Mouse (Mus musculus): Measurements from ENCODE around the gene Nap1l5. TPM values are rescaled to one million over a fixed set of nuclear protein-coding genes. Genes with fewer than 3 reads are reported as not detected.

Gene Nap1l5
- total and polyA plus RNA-seq, 3 experiments: not detected

DNA sequence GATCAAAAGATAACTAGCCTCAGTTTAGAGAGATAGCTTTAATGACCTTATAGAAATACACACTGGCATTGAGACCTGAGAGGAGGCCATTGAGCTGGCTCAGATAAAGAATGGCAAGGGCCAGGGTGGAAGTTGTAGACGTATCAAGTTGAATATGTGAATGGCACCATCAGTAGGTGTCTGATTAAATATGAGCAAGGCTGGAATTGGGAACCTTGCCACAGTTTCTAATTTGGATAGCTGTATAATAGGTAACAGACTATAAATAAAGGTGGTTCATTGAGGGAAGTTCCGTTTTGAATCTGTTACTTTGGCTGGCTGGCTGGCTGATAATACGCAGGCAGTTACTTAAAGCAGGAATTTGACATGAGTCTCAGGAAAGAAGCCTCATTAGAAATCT, 10.2 kb downstream of the Nap1l5 start:
- dilution Hi-C loops (cut with MboI; ENCODE audit: extremely low pct_ligation_motif_present, extremely low pct_unique_long_range_greater_than_20kb, low sequenced_read_pairs) (no loop called here), in situ Hi-C loops (cut with MboI; ENCODE audit: low pct_ligation_motif_present, low pct_unique_long_range_greater_than_20kb, low sequenced_read_pairs) (no loop called here)
- Histone ChIP-seq H3K4me2 (ENCODE audit: insufficient read depth, low read depth, poor library complexity, severe bottlenecking) (no peak overlapping the region), H3K9me3 (replicated peaks; ENCODE audit: low read length) (no peaks in the 10 kb centered on the region), H3K4me3 (replicated peaks in 1 of 3; ENCODE audit: low read depth in 2 of 3, low read length in 2 of 3, poor library complexity in 1 of 3) (no peak overlapping the region), H3K9ac (ENCODE audit: insufficient read depth, low read depth) (no peak overlapping the region), H3K79me2 (replicated peaks; ENCODE audit: control insufficient read depth, extremely low read depth, insufficient read depth, poor library complexity, severe bottlenecking) (no peaks in the 10 kb centered on the region), H3K36me3 (replicated peaks in 1 of 2; ENCODE audit: control insufficient read depth in 1 of 2, insufficient read depth in 1 of 2, low read length in 1 of 2) (peaks cover 4 to 71% of the 10 kb centered on the region in 2 experiments), H3K27ac (ENCODE audit: insufficient read depth, low read depth) (no peak overlapping the region), H3K4me1 (ENCODE audit: control insufficient read depth in 1 of 2, insufficient read depth in 2 of 2) (peaks cover 0 to 2% of the 10 kb centered on the region in 2 experiments; a peak in 1 of 4 replicates), H3K27me3 (replicated peaks) (no peaks in the 10 kb centered on the region)
- TF ChIP-seq GABPA (IDR thresholded peaks at IDR 0.05; ENCODE audit: insufficient replicate concordance, low read depth, low read length): no peak
- TF ChIP-seq MAZ (IDR thresholded peaks at IDR 0.05; ENCODE audit: low read depth, low read length): no peak
- TF ChIP-seq UBTF (IDR thresholded peaks at IDR 0.05; ENCODE audit: low read depth, low read length): no peak
- TF ChIP-seq JUND (conservative IDR thresholded peaks at IDR 0.05; ENCODE audit: low read depth, low read length): no peak
- no peak for TF ChIP-seq ZC3H11A (IDR thresholded peaks at IDR 0.05; ENCODE audit: low read depth, low read length)
- no peak for TF ChIP-seq MAFK (IDR thresholded peaks at IDR 0.05; ENCODE audit: insufficient replicate concordance, low read length)
- DNase-seq (ENCODE audit: extremely low read depth): no peak

DNA sequence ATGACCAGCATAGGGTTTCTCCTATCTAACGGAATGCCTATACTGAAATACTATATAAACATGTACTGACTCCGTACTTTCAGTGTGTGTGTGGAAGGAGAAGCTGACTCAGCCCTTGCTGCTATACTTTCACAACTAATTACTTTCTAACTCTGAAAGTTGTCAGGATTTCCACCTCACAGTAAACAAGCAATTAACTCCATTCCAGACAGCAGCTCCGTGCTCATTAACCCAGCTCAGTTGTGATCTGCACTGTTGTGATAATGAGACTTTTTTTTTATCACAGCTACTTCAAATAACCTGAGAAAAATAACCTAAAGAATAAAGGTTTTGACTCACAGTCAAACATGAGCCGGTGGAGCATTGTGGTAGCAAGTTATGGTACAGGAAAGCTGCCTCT, 11.9 kb downstream of the Nap1l5 start:
- Histone ChIP-seq H3K79me2 (replicated peaks; ENCODE audit: control insufficient read depth, extremely low read depth, insufficient read depth, poor library complexity, severe bottlenecking) (no peaks in the 10 kb centered on the region), H3K9me3 (replicated peaks; ENCODE audit: low read length) (no peaks in the 10 kb centered on the region), H3K4me1 (ENCODE audit: control insufficient read depth in 1 of 2, insufficient read depth in 2 of 2) (no peaks in the 10 kb centered on the region), H3K27me3 (replicated peaks) (no peaks in the 10 kb centered on the region), H3K9ac (ENCODE audit: insufficient read depth, low read depth) (no peak overlapping the region), H3K4me2 (ENCODE audit: insufficient read depth, low read depth, poor library complexity, severe bottlenecking) (no peak overlapping the region), H3K36me3 (replicated peaks in 1 of 2; ENCODE audit: control insufficient read depth in 1 of 2, insufficient read depth in 1 of 2, low read length in 1 of 2) (peaks cover 11 to 74% of the 10 kb centered on the region in 2 experiments), H3K4me3 (replicated peaks in 1 of 3; ENCODE audit: low read depth in 2 of 3, low read length in 2 of 3, poor library complexity in 1 of 3) (no peak overlapping the region), H3K27ac (ENCODE audit: insufficient read depth, low read depth) (no peak overlapping the region)
- DNase-seq (ENCODE audit: extremely low read depth): no peak
- TF ChIP-seq TCF12 (IDR thresholded peaks at IDR 0.05; ENCODE audit: low read depth, low read length) (no peak), CHD2 (IDR thresholded peaks at IDR 0.05; ENCODE audit: low read length) (no peak), ZMIZ1 (IDR thresholded peaks at IDR 0.05; ENCODE audit: low read depth, low read length) (no peak), MXI1 (IDR thresholded peaks at IDR 0.05; ENCODE audit: low read depth, low read length) (no peak), ZKSCAN1 (IDR thresholded peaks at IDR 0.05; ENCODE audit: borderline replicate concordance, low read depth, low read length) (no peak), USF1 (IDR thresholded peaks at IDR 0.05; ENCODE audit: low read depth, low read length) (no peak), SIN3A (IDR thresholded peaks at IDR 0.05; ENCODE audit: low read length) (no peak)
- dilution Hi-C loops (cut with MboI; ENCODE audit: extremely low pct_ligation_motif_present, extremely low pct_unique_long_range_greater_than_20kb, low sequenced_read_pairs) (no loop called here), in situ Hi-C loops (cut with MboI; ENCODE audit: low pct_ligation_motif_present, low pct_unique_long_range_greater_than_20kb, low sequenced_read_pairs) (no loop called here)

DNA sequence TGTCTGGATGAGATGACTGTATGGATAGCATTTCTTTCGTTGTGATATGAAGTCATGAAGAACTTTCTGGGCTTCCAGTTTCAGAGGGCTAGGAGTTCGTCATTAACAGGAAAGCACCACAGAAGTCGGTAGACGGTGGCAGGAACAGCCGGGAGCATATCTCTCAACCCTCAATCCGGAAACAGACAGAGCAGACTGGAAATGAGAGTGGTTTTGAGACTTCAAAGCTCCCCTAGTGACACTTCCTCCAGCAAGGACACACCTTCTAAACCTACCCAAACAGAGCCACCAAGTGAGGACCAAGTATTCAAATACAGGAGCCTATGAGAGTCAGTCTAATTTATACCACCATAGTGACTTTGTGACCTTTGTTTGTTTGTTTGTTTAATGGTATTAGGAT, 13.6 kb downstream of the Nap1l5 start:
- Histone ChIP-seq H3K4me3 (replicated peaks in 1 of 3; ENCODE audit: low read depth in 2 of 3, low read length in 2 of 3, poor library complexity in 1 of 3) (no peak overlapping the region), H3K36me3 (replicated peaks in 1 of 2; ENCODE audit: control insufficient read depth in 1 of 2, insufficient read depth in 1 of 2, low read length in 1 of 2) (peaks cover 18 to 77% of the 10 kb centered on the region in 2 experiments), H3K79me2 (replicated peaks; ENCODE audit: control insufficient read depth, extremely low read depth, insufficient read depth, poor library complexity, severe bottlenecking) (no peaks in the 10 kb centered on the region), H3K9me3 (replicated peaks; ENCODE audit: low read length) (no peaks in the 10 kb centered on the region), H3K4me2 (ENCODE audit: insufficient read depth, low read depth, poor library complexity, severe bottlenecking) (no peak overlapping the region), H3K4me1 (ENCODE audit: control insufficient read depth in 1 of 2, insufficient read depth in 2 of 2) (no peaks in the 10 kb centered on the region), H3K9ac (ENCODE audit: insufficient read depth, low read depth) (no peak overlapping the region), H3K27me3 (replicated peaks) (no peaks in the 10 kb centered on the region), H3K27ac (ENCODE audit: insufficient read depth, low read depth) (no peak overlapping the region)
- DNase-seq (ENCODE audit: extremely low read depth): no peak
- dilution Hi-C loops (cut with MboI; ENCODE audit: extremely low pct_ligation_motif_present, extremely low pct_unique_long_range_greater_than_20kb, low sequenced_read_pairs): no loop called here
- in situ Hi-C loops (cut with MboI; ENCODE audit: low pct_ligation_motif_present, low pct_unique_long_range_greater_than_20kb, low sequenced_read_pairs): no loop called here
- no peak for TF ChIP-seq SMC3 (IDR thresholded peaks at IDR 0.05; ENCODE audit: low read depth, low read length)
- no peak for TF ChIP-seq MAZ (IDR thresholded peaks at IDR 0.05; ENCODE audit: low read depth, low read length)
- no peak for TF ChIP-seq UBTF (IDR thresholded peaks at IDR 0.05; ENCODE audit: low read depth, low read length)
- TF ChIP-seq ZC3H11A (IDR thresholded peaks at IDR 0.05; ENCODE audit: low read depth, low read length): no peak
- TF ChIP-seq POLR2AphosphoS2 (IDR thresholded peaks at IDR 0.05; ENCODE audit: low read depth, low read length): no peak
- TF ChIP-seq TBP (conservative IDR thresholded peaks at IDR 0.05; ENCODE audit: low read depth, low read length): no peak
- no peak for TF ChIP-seq ZKSCAN1 (IDR thresholded peaks at IDR 0.05; ENCODE audit: borderline replicate concordance, low read depth, low read length)
- TF ChIP-seq MAX (IDR thresholded peaks at IDR 0.05; ENCODE audit: low read length): no peak
- no peak for TF ChIP-seq RCOR1 (conservative IDR thresholded peaks at IDR 0.05; ENCODE audit: low read depth, low read length)
- TF ChIP-seq MEF2A (IDR thresholded peaks at IDR 0.05; ENCODE audit: borderline replicate concordance, low read depth, low read length): no peak
- TF ChIP-seq USF1 (IDR thresholded peaks at IDR 0.05; ENCODE audit: low read depth, low read length): no peak
- TF ChIP-seq CHD2 (IDR thresholded peaks at IDR 0.05; ENCODE audit: low read length): no peak
- no peak for TF ChIP-seq ZNF384 (IDR thresholded peaks at IDR 0.05; ENCODE audit: low read depth, low read length)
- TF ChIP-seq BHLHE40 (IDR thresholded peaks at IDR 0.05; ENCODE audit: low read depth, low read length): no peak
- TF ChIP-seq NELFE (IDR thresholded peaks at IDR 0.05; ENCODE audit: low read depth, low read length): no peak
- no peak for TF ChIP-seq MXI1 (IDR thresholded peaks at IDR 0.05; ENCODE audit: low read depth, low read length)
- TF ChIP-seq MYC (IDR thresholded peaks at IDR 0.05; ENCODE audit: low read depth, low read length): no peak
- TF ChIP-seq CHD1 (IDR thresholded peaks at IDR 0.05; ENCODE audit: low read depth, low read length): no peak
- TF ChIP-seq USF2 (conservative IDR thresholded peaks at IDR 0.05; ENCODE audit: low read depth, low read length): no peak
- TF ChIP-seq SIN3A (IDR thresholded peaks at IDR 0.05; ENCODE audit: low read length): no peak

Data from CH12.LX (cell line).